Mouse (Mus musculus) brown adipose tissue, adult 24 weeks (tissue): ENCODE data around the gene Zfp553. TPM values are rescaled to one million over a fixed set of nuclear protein-coding genes. Genes with fewer than 3 reads are reported as not detected.

Experiments
- H3K27ac ChIP-seq: fragments of 200-500 bp; replicated peaks from 2 replicates; pipeline ENCODE4 v1.5.1; 2012; ENCODE audit warnings: low read depth, mild to moderate bottlenecking, low read length
- H3K4me1 ChIP-seq: fragments of 200-500 bp; 2 replicates; pipeline ENCODE4 v1.6.1; 2012; ENCODE audit warnings: low read length, mixed read lengths; ENCODE audit not compliant: control insufficient read depth, insufficient read depth, insufficient read length
- H3K4me3 ChIP-seq: fragments of 200-500 bp; 2 replicates; pipeline ENCODE4 v1.5.1; 2012; ENCODE audit warnings: low read depth, mild to moderate bottlenecking, low read length, moderate library complexity; ENCODE audit not compliant: insufficient read depth
- polyA plus RNA-seq: library from polyadenylated mRNA; stranded (reverse); fragments of >200 nt; gene quantifications from 2 replicates; pipeline ENCODE4 v1.2.4, GENCODE M21; 2012; ENCODE audit not compliant: missing spikeins, insufficient read depth, insufficient read length

Gene Zfp553
- polyA plus RNA-seq, 1 experiment: 3.4 TPM

DNA sequence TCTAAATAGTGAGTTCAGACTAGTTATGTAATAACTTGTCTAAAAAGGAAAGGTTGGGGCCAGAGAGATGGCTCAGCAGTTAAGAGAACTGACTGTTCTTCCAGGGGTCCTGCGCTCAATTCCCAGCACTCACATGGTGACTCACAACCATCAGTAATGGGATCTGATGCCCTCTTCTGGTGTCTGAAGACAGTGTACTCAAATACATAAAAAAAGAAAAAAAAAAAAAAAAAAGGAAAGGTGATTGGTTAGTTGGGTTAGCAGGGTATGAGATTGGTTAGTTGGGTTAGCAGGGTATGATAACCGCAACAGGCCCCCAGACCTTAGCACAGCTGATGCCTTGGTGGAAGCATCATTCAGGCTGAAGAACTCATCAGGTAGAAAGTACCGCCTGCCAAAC is 30.7 kb downstream of the Zfp553 start:
- H3K27ac ChIP-seq: no peak overlapping the region
- H3K4me1 ChIP-seq: no peaks in the 10 kb centered on the region
- H3K4me3 ChIP-seq: no peak overlapping the region

DNA sequence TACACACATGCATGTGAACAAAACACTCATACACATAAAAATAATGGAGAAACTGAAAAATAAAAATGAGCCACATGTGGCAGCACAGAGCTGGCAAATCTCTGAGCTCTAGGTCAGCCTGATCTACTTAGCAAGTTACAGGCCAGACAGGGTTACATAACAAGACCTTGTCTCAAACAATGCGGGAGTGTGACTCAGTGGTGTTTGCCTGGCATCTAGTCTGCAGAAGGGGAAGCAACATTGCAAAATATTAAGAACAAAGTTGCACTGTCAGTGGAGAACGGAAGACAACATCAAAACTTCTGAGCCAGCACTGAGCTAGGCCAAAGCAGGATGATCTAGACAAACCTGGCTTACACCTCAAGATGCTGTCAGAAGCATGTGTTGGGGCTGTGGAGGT is 37.4 kb downstream of the Zfp553 start:
- Histone ChIP-seq H3K4me1 (peaks cover 12% of the 10 kb centered on the region; the same call in 1 of the 2 replicates), H3K27ac (peak overlapping the region; percentile 92; the same call in 1 of the 2 replicates), H3K4me3 (no peak overlapping the region)

DNA sequence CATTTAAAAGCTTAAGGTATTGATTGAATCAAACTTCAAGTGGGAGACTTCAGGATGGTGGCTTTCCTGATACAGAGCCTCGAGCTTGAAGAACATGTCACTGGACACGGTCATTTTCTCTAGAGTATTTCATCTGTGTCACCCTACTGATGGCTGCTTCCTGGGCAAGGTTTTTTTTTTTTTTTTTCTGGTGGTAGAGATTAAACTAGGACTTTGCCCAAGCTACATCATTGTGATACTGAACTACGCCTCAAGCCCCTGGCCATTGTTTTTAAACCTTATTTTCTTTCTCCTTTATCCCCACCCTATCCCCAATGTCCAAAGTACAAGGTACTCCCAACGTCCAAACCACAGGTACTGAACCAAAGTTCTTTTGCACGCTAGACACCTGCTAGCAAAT is 37.8 kb downstream of the Zfp553 start:
- H3K27ac ChIP-seq: peak overlapping the region; percentile 92
- H3K4me1 ChIP-seq: peaks cover 12% of the 10 kb centered on the region; the same call in 1 of the 2 replicates
- peak overlapping the region; percentile 41; the same call in 1 of the 2 replicates for H3K4me3 ChIP-seq

DNA sequence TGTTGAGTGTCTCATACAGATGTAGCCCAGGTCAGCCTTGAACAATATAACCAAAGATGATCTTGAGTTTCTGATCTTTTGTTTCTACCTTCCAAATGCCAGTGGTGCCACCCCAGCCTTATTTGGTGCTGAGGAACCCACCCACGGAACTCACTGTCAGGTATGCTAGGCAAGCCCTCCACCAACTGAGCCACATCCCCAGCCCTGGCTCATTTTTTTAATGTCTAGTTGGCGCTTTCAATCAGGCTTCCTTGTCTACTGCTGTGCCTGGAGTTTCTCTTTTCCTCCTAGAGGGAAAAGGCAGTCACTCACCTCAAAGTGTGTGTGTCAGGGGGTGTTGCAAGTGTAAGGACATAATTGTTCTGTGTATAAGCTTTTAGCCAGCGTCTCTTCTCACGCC is 38.2 kb downstream of the Zfp553 start:
- Histone ChIP-seq H3K4me3 (peak overlapping the region; percentile 41), H3K4me1 (peaks cover 12% of the 10 kb centered on the region; the same call in 1 of the 2 replicates), H3K27ac (peak overlapping the region; percentile 92)

DNA sequence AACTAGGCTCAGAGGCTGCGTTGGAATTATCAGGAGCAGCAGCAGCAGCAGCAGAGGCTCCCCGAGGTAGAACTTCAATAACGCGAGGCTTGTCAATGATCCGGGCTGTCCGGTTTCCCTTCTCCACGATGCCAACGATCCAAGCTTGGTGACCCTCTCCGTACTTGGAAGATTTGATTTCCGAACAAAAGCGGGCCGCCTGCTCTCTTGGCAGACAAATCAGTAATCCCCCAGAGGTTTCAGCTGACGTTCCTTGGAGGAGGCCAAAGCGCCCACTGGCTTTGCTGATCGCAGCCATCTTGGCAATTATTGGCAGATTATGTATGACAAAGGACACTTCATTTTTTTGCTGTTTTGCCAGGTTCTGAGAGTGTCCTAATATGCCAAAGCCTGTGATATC is 39.7 kb downstream of the Zfp553 start:
- Histone ChIP-seq H3K4me1 (peaks cover 12% of the 10 kb centered on the region; the same call in 1 of the 2 replicates), H3K27ac (peak overlapping the region; percentile 85), H3K4me3 (peak overlapping the region; percentile 85)

DNA sequence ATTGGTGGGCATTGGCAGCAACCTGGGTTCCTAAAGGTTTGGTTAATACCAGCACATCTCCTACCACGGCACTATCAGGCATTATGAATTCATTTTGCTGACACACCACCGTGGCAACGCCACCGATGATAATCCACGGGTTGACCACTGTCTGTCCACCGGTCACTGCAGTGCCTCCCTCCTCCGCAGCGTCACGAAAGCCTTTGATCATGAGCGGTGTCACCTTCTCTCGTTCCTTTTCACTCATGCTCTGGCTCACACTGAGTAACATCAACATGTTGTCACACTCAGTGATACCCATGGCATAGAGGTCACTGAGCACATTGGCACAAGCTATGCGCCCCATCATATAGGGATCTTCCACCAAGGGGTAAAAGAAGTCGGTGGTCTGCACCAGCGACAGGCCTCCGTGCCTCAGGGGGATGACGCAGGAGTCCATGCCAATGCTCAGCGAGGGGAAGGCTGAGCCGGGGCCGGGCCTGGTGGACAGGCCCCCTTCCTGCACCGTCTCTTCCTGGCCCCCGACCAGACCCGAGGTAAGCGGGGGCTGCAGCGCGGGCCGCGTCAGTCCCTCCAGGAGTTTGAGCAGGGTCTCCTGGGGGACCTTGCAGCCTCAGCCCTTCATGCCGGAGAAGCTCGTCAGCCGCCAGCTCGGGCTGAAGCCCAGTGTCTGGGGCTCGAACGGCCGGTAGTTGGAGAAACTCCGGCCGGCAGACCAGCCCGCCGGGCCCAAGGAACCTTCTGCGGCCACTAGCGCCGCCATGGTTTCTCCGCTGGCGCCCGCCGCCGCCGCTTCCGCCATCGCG is 40.5 kb downstream of the Zfp553 start:
- H3K4me1 ChIP-seq: peaks cover 12% of the 10 kb centered on the region; the same call in 1 of the 2 replicates
- peak overlapping the region; percentile 85 for H3K4me3 ChIP-seq
- peak overlapping the region; percentile 85 for H3K27ac ChIP-seq

DNA sequence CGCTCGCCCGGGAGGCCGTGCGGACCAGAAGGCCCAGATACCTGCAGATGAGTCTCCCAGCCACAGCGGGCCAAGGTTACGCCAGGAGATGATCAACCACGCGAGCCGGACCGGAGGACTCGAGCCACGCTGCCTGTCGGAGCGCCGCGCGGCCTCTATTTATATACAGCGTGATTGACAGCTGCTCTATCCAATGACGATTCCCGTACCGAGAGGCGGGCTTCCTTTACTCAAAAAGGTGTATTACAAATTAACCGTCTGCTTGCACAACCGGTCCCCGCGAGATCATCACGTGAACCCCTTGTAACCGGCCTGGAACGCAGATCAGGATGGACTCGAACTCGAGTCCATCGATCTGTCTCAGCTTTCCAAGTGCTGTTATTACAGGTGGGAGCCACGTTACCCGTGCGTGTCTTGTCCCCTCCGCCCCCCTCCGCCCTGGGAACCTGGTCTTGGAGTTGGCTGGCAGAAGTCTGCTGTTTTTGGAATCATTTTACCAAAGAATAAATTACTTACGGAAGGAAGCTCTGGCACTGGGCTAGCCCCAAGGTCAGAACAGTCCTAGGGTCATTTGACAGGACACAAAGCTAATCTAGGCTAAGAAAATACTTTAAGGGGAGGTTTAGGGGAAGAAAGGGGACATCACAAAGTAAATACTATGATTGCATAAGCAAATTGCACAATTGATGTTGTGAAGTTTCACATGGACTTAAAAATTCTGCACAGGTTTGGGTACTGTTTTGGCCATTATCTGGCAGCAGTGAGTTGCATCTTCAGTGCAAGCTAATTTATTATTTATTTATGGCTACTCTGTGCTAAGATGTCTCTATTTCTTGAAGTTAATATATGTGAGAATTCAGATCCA is 41.3 kb downstream of the Zfp553 start, which contains the start of gene Sephs2:
Sephs2 (minus strand) TSS at position 131 of the 865 bp plus-strand sequence.
- peak within 1 kb of the TSS; percentile 85 for H3K27ac ChIP-seq
- H3K4me1 ChIP-seq: peaks cover 12% of the 10 kb centered on the region; the same call in 1 of the 2 replicates

DNA sequence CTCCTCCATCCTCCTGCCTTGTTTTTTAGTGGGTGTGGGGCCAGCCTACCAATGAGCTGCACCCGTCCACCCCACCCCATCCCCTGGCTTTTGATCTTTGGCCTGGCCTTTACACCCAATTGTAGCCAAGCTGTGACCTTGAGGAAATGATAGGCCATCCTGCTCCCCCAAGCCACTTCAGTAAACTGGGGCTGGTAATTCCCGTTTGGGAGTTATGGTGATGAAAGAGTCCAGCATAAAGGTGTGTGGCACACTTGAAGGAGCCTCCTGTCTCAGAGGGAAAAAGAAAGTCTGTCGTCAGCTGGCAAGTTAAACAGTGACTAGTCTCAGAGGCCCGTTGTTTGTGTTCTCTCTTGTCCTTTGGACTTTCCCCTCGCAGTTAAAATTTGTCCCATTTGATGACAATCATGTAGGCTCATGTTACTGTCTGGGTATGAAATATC is 43.7 kb downstream of the Zfp553 start:
- Histone ChIP-seq H3K4me3 (no peak overlapping the region), H3K27ac (no peak overlapping the region), H3K4me1 (0 out of 2 replicates have a peak, but pooled peaks cover 2% of the 10 kb centered on the region)

More for the DNA sequence above, 41.3 kb downstream of the Zfp553 start, which contains the start of gene Sephs2:
- peak within 1 kb of the TSS; percentile 85 for H3K4me3 ChIP-seq

DNA sequence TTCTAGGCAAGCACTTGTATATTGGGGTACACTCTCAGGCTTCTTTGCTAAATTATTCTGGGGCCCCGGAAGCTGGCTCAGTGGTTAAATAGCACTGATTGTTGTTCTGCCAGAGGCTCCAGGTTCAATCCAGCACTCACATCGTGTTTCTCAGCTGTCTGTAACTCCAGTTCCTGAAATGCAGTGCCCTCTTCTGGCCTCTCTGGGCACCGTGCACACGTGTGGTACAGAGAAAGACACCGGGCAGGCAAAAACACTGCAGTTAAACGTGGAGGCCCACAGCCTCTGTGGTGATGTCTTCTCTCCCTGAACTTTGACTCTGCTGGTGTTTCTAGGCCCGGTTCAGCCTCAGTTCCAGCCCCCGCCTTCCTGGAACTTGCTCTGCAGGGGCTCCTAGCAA is 45.5 kb downstream of the Zfp553 start:
- no peaks in the 10 kb centered on the region for H3K4me1 ChIP-seq
- no peak overlapping the region for H3K4me3 ChIP-seq
- H3K27ac ChIP-seq: no peak overlapping the region

DNA sequence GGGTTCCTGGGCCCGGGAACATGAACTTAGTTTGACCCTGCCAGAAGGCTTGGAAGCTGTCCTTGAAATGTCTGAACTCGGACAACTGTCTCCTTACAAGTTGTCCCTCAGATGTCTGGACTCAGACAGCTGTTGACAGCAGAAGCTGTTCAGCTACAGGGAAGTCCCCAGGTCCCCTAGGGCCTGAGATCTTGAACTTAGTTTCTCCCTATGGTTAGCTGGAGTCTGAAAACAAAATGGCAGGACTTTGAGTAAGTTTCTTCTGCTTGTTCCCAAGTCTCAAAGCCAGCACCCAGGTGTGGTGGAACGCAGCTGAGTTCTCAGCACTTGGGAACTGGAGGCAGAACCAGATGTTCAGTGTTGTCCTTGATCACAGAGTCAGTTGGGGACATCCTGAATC is 47.2 kb downstream of the Zfp553 start:
- Histone ChIP-seq H3K27ac (no peak overlapping the region), H3K4me1 (no peaks in the 10 kb centered on the region), H3K4me3 (no peak overlapping the region)

DNA sequence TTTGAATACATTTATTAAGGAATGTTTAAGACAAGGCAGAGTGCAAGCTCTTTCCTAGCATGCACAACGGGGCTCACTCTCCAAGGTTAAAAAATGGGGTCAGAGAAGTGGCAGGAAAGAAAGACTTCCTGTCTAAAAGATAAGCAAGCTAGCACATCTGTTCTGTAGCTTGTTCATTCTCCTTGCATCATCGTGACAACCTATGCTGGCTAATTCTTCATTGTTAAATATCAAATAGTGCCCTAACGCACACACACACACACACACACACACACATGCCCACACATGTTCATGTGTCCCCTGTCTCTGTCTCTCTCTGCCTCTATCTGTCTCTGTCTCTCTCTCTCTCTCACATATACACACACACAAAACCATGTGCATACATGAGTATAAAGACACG is 48.3 kb downstream of the Zfp553 start:
- H3K27ac ChIP-seq: no peak overlapping the region
- no peaks in the 10 kb centered on the region for H3K4me1 ChIP-seq
- no peak overlapping the region for H3K4me3 ChIP-seq

DNA sequence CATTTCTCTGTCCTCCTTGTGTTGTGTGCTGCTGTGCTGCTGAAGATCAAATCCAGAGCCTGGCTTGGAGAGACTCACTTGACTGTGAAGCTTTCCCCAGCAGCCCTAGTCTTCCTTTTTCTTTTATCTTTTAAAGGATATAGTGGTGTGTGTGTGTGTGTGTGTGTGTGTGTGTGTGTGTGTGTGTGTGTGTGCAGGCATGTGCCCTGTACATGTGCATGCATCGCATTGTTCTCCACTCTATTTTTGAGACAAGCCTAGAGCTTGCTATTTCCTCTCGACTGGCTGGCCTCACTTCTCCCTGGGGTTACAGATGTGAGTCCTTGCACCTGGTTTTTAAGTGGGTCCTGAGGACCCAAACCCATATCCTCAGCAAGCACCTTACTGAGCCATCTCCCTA is 49.3 kb downstream of the Zfp553 start:
- Histone ChIP-seq H3K27ac (no peak overlapping the region), H3K4me3 (no peak overlapping the region), H3K4me1 (no peaks in the 10 kb centered on the region)

DNA sequence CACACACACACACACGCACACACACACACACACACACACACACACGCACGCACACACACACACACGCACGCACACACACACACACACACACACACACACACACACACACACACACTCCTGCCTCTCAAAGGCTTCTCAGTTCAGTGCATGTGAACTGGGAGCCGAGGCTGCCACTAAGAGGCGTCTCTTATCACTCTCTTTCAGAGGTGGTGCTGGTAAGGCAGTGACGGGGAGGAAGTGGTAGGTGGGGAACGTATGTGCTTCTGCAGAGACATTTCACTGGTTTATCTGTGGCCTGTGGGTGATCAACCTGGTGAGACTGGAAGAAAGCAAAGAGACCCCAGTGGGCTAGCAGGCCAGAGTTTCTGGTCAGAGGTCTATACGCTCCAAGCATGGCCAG is 52.3 kb downstream of the Zfp553 start:
- H3K27ac ChIP-seq: no peak overlapping the region
- H3K4me3 ChIP-seq: no peak overlapping the region
- H3K4me1 ChIP-seq: no peaks in the 10 kb centered on the region
